Mouse (Mus musculus): ENCODE results near the gene Utrn. TPM values are rescaled to one million over a fixed set of nuclear protein-coding genes. Genes with fewer than 3 reads are reported as not detected.
A peak's percentile ranks its signal among the peaks of the same experiment; 100 is the strongest.

Utrn gene
- polyA plus RNA-seq, 1 experiment from 2014 or later = 66.8 TPM

- H3K36me3 ChIP-seq = no peaks in the 10 kb centered on the region
- ATAC-seq (ENCODE audit: insufficient number of reproducible peaks, low FRiP score) = no peak
- 89% methylated on average over 5 of the region's 5 CpGs for WGBS
- H3K27me3 ChIP-seq (replicated peaks) = no peaks in the 10 kb centered on the region
- no peak overlapping the region for H3K4me3 ChIP-seq
- H3K4me2 ChIP-seq = no peak overlapping the region
- no peak overlapping the region for H3K27ac ChIP-seq (ENCODE audit: poor library complexity, severe bottlenecking)
- no peaks in the 10 kb centered on the region for H3K9me3 ChIP-seq (replicated peaks)
- H3K4me1 ChIP-seq (replicated peaks) = no peaks in the 10 kb centered on the region
- H3K9ac ChIP-seq = no peak overlapping the region
These were observed 30.7 kb upstream of the Utrn start for GRCm38 (mm10) chr10:12899901-12900300.

GRCm38 (mm10) chr10:12893339-12893738 is 24.2 kb upstream of the Utrn start:
- no peak overlapping the region for H3K9ac ChIP-seq
- no peak for ATAC-seq (ENCODE audit: insufficient number of reproducible peaks, low FRiP score)
- WGBS = 89% methylated on average over 3 of the region's 3 CpGs

DNA sequence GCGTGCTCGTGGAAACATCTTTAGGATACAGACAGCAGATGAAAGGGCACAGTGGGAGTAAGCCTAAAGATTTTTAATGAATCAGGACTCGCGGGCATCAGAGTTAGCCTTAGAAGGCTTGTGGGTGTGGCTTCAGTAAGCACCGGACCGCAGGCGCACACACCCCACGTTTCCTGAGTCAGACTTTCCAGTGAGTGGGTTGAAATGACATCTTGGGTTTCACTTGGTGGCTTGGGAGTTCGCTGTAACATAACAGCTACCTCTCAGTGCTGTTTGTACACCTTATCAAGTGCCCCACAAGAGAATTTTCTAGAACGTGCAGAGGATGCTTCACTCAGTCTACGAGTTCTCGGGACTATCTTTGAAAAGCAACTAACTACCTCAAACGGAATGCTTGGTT is 19.2 kb upstream of the Utrn start:
- no peak overlapping the region for H3K9ac ChIP-seq
- H3K4me3 ChIP-seq = no peak overlapping the region
- no peak overlapping the region for H3K4me2 ChIP-seq
- H3K27ac ChIP-seq (ENCODE audit: poor library complexity, severe bottlenecking) = no peak overlapping the region
- H3K4me1 ChIP-seq (replicated peaks) = 0 out of 2 replicates have a peak, but pooled peaks cover 4% of the 10 kb centered on the region
- 64% methylated on average over 13 of the region's 13 CpGs for WGBS
- ATAC-seq (ENCODE audit: insufficient number of reproducible peaks, low FRiP score) = peak; percentile 42; the same call in 1 of the 2 replicates
- no peaks in the 10 kb centered on the region for H3K9me3 ChIP-seq (replicated peaks)
- no peaks in the 10 kb centered on the region for H3K27me3 ChIP-seq (replicated peaks)
- no peaks in the 10 kb centered on the region for H3K36me3 ChIP-seq

More at GRCm38 (mm10) chr10:12893339-12893738, 24.2 kb upstream of the Utrn start:
- Histone ChIP-seq H3K27ac (ENCODE audit: poor library complexity, severe bottlenecking) (no peak overlapping the region), H3K9me3 (replicated peaks) (no peaks in the 10 kb centered on the region), H3K36me3 (no peaks in the 10 kb centered on the region), H3K4me1 (replicated peaks) (no peaks in the 10 kb centered on the region), H3K4me3 (no peak overlapping the region), H3K4me2 (no peak overlapping the region), H3K27me3 (replicated peaks) (no peaks in the 10 kb centered on the region)

DNA sequence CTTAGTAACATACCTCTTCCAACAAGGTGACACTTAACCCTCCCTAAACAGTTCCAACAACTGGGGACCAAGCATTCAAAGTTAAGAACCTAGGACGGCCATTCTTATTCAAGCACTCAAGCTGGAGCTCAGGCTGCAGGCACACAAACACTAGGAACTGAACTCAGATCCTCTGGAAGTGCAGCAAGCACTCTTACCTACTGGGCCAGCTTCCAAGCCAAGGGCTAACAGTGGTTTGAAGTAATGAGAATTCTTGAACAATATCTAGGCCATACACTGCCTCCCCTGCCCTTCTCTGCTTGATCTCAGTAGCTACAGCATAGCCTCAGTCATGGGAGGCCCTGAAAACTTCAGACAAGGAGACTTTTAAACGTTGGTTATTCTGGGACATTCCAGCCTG is 18.6 kb upstream of the Utrn start:
- H3K4me3 ChIP-seq = no peak overlapping the region
- H3K4me1 ChIP-seq (replicated peaks) = 0 out of 2 replicates have a peak, but pooled peaks cover 4% of the 10 kb centered on the region
- no peak overlapping the region for H3K27ac ChIP-seq (ENCODE audit: poor library complexity, severe bottlenecking)
- no peaks in the 10 kb centered on the region for H3K36me3 ChIP-seq
- H3K9me3 ChIP-seq (replicated peaks) = no peaks in the 10 kb centered on the region
- 46% methylated on average over 2 of the region's 2 CpGs for WGBS
- ATAC-seq (ENCODE audit: insufficient number of reproducible peaks, low FRiP score) = no peak
- no peaks in the 10 kb centered on the region for H3K27me3 ChIP-seq (replicated peaks)
- H3K9ac ChIP-seq = no peak overlapping the region
- no peak overlapping the region for H3K4me2 ChIP-seq

DNA sequence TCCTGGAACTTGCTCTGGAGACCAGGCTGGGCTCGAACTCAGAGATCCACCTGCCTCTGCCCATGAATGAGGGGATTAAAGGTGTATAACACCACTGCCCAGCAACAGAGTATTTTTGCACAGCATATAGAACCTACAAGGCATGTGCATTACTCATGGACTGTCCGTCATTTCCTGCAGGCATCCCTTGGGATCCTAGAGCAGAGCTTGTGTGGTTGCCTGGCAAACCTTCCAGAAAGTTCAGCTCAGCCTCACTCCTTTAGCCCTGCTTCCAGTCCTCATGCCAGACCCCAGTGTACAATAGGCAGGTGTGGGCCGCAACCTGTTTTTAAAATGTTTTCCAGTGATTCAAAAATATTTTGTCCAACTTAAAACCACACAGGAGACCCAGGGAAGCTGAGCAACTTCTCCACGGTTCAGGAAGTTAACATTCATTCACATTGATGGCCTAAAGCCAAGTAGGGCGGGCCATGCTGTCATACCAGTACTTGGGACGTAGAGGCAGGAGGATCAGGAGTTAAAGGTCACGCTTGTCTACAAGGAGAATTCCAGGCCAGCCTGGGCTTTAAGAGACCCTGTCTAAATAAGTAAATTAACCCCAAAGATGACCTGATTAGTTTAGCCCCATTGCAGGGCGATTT is 15.3 kb upstream of the Utrn start:
- H3K9me3 ChIP-seq (replicated peaks) = no peaks in the 10 kb centered on the region
- H3K27me3 ChIP-seq (replicated peaks) = no peaks in the 10 kb centered on the region
- no peak overlapping the region for H3K9ac ChIP-seq
- H3K4me1 ChIP-seq (replicated peaks) = 0 out of 2 replicates have a peak, but pooled peaks cover 4% of the 10 kb centered on the region
- H3K4me3 ChIP-seq = no peak overlapping the region
- no peaks in the 10 kb centered on the region for H3K36me3 ChIP-seq
- WGBS = 60% methylated on average over 8 of the region's 8 CpGs
- no peak for ATAC-seq (ENCODE audit: insufficient number of reproducible peaks, low FRiP score)
- H3K27ac ChIP-seq (ENCODE audit: poor library complexity, severe bottlenecking) = no peak overlapping the region
- H3K4me2 ChIP-seq = no peak overlapping the region

GRCm38 (mm10) chr10:12881911-12882310 is 12.7 kb upstream of the Utrn start:
- 80% methylated on average over 4 of the region's 4 CpGs for WGBS

GRCm38 (mm10) chr10:12879313-12879695 is 10.1 kb upstream of the Utrn start:
- Histone ChIP-seq H3K4me3 (no peak overlapping the region), H3K9me3 (replicated peaks) (no peaks in the 10 kb centered on the region), H3K4me1 (replicated peaks) (0 out of 2 replicates have a peak, but pooled peaks cover 3% of the 10 kb centered on the region), H3K36me3 (no peaks in the 10 kb centered on the region), H3K4me2 (no peak overlapping the region), H3K27ac (ENCODE audit: poor library complexity, severe bottlenecking) (no peak overlapping the region), H3K9ac (no peak overlapping the region), H3K27me3 (replicated peaks) (no peaks in the 10 kb centered on the region)
- 25% methylated on average over 3 of the region's 3 CpGs for WGBS
- ATAC-seq (ENCODE audit: insufficient number of reproducible peaks, low FRiP score) = no peak

More at GRCm38 (mm10) chr10:12881911-12882310, 12.7 kb upstream of the Utrn start:
- Histone ChIP-seq H3K27ac (ENCODE audit: poor library complexity, severe bottlenecking) (no peak overlapping the region), H3K9me3 (replicated peaks) (no peaks in the 10 kb centered on the region), H3K4me3 (no peak overlapping the region), H3K4me1 (replicated peaks) (0 out of 2 replicates have a peak, but pooled peaks cover 4% of the 10 kb centered on the region), H3K27me3 (replicated peaks) (no peaks in the 10 kb centered on the region), H3K9ac (no peak overlapping the region), H3K4me2 (no peak overlapping the region), H3K36me3 (no peaks in the 10 kb centered on the region)
- no peak for ATAC-seq (ENCODE audit: insufficient number of reproducible peaks, low FRiP score)

DNA sequence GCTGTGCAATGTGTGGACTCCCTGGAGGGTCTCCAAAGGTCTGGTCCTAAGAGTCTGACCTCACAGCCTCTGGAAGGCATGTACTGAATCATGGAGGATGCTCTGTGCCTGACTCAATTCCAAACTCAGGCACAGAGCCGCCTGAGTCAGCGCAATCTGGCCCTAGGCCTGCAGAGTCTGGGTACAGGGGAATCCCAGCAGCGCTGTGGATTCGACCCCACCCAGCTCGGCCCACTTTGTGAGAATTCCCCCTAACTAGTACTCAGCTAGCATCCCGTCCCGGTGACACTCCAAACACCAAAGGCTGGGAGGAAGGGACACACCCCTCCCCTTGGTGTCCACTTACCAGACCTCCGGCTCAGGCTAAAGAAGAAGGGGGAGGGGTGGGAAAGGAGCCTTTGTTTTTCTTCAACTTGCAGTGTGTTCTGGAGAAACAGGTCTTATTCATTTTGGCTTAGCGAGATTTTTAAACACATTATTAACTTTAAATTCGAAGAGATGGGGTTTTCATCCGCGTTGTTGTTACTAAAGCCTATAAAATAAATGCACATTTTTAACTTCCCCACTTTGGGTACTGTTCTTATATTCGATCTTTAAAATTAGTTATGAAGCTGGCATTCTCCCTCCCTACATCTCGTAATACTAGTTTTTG is 9.6 kb upstream of the Utrn start:
- H3K9me3 ChIP-seq (replicated peaks) = no peaks in the 10 kb centered on the region
- 0 out of 2 replicates have a peak, but pooled peaks cover 3% of the 10 kb centered on the region for H3K4me1 ChIP-seq (replicated peaks)
- no peak overlapping the region for H3K27ac ChIP-seq (ENCODE audit: poor library complexity, severe bottlenecking)
- H3K9ac ChIP-seq = no peak overlapping the region
- 11% methylated on average over 14 of the region's 14 CpGs for WGBS
- H3K4me3 ChIP-seq = no peak overlapping the region
- no peaks in the 10 kb centered on the region for H3K27me3 ChIP-seq (replicated peaks)
- ATAC-seq (ENCODE audit: insufficient number of reproducible peaks, low FRiP score) = peak; percentile 45; the same call in 1 of the 2 replicates
- H3K36me3 ChIP-seq = no peaks in the 10 kb centered on the region
- peak overlapping the region; percentile 42 for H3K4me2 ChIP-seq

DNA sequence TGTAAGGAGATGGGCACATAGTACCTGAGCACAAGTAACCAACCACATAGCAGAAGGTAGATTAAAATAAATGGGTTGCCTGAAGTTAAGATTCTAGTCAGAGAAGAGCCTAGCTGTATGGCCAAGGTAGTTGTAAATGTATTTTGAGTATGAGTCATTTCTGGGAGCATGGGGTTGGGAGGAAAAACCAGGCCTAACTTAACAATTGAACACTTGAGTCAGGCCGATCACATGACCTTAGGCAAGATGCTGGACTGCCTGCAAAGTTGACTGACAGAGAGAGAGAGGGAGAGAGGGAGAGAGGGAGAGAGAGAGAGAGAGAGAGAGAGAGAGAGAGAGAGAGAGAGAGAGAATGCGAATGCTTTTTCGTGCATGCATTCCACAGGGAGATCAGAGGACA is 7.3 kb upstream of the Utrn start:
- Histone ChIP-seq H3K27ac (ENCODE audit: poor library complexity, severe bottlenecking) (no peak overlapping the region), H3K9me3 (replicated peaks) (no peaks in the 10 kb centered on the region), H3K4me2 (no peak overlapping the region), H3K4me3 (no peak overlapping the region), H3K4me1 (replicated peaks) (0 out of 2 replicates have a peak, but pooled peaks cover 3% of the 10 kb centered on the region), H3K27me3 (replicated peaks) (no peaks in the 10 kb centered on the region), H3K9ac (no peak overlapping the region), H3K36me3 (no peaks in the 10 kb centered on the region)
- no peak for ATAC-seq (ENCODE audit: insufficient number of reproducible peaks, low FRiP score)
- whole genome bisulfite sequencing = 34% methylated on average over 3 of the region's 3 CpGs

- no peak overlapping the region for H3K27ac ChIP-seq (ENCODE audit: poor library complexity, severe bottlenecking)
- 96% methylated on average over 4 of the region's 4 CpGs for WGBS
- H3K4me3 ChIP-seq = no peak overlapping the region
- no peak overlapping the region for H3K9ac ChIP-seq
- H3K4me1 ChIP-seq (replicated peaks) = 0 out of 2 replicates have a peak, but pooled peaks cover 3% of the 10 kb centered on the region
- no peaks in the 10 kb centered on the region for H3K9me3 ChIP-seq (replicated peaks)
- H3K27me3 ChIP-seq (replicated peaks) = no peaks in the 10 kb centered on the region
- H3K36me3 ChIP-seq = no peaks in the 10 kb centered on the region
- no peak for ATAC-seq (ENCODE audit: insufficient number of reproducible peaks, low FRiP score)
- no peak overlapping the region for H3K4me2 ChIP-seq
These were observed 6.2 kb upstream of the Utrn start for GRCm38 (mm10) chr10:12875410-12875809.

DNA sequence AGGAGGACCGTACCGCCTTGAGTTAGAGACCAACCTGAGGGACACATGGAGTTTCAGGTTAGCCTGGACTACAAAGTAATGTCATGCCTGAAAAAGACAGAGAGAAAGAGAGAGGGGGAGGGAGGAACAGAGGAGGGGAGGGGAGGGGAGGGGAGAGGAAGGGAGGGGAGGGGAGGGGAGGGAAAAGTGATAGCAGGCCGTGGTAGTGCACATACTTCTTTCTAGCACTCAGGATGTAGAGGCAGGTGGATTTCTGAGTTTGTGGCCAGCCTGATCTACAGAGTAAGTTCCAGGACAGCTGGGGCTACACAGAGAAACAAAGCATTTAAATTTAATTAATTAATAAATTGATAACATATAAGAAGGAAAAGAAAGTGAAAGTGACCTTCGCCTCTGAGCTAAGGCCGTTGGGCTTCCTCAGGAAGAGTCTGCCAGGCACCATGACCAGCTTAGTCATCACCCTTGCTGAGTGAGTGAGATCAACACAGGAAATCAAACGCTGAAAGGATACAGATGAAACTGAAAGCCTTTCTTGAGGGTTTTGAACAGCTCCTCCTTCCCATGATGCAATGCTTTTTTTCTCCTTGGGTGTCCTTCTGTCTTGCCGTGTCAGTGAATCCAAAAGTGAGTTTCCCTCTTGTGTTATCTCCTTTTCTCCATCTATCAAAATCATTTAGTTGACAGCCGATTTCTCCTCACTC is 5.6 kb upstream of the Utrn start:
- H3K4me3 ChIP-seq = no peak overlapping the region
- H3K27me3 ChIP-seq (replicated peaks) = no peaks in the 10 kb centered on the region
- H3K9me3 ChIP-seq (replicated peaks) = no peaks in the 10 kb centered on the region
- H3K9ac ChIP-seq = no peak overlapping the region
- H3K4me1 ChIP-seq (replicated peaks) = 0 out of 2 replicates have a peak, but pooled peaks cover 3% of the 10 kb centered on the region
- no peak for ATAC-seq (ENCODE audit: insufficient number of reproducible peaks, low FRiP score)
- WGBS = 52% methylated on average over 8 of the region's 8 CpGs
- H3K36me3 ChIP-seq = no peaks in the 10 kb centered on the region
- H3K4me2 ChIP-seq = 0 out of 2 replicates have a peak overlapping the region, but pooled peaks have one; percentile 6
- H3K27ac ChIP-seq (ENCODE audit: poor library complexity, severe bottlenecking) = no peak overlapping the region
